Comparison of ENCODE assay signal across 11 mouse cellular contexts in the genomic region with DNA sequence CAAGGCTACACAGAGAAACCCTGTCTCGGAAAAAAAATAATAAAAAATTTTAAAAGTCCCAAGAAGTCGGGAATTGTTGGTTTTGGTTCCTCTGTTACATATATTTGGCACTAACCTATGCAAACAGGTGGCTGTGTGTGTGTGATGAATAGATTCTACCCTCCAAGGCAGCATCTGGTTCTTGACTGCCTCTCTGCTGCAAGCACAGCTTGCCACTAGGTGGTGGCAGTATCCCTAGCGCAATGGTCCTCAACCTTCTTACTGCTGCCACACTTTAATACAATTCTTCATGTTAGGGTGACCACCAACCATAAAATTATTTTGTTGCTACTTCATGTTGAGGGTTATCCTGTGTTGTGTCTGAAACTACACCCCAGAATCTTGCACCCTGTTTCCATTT. TPM values are rescaled to one million over a fixed set of nuclear protein-coding genes. Genes with fewer than 3 reads are reported as not detected.
DNase-seq lines count a peak whose midpoint lies in the region; ATAC-seq and TF ChIP-seq lines count a peak whose summit lies in the region.
"Had no signal": no experiment of that assay in that cellular context is flagged by ENCODE, and none has a peak within 500 bp of the region (broad histone marks: within the 10 kb centered on the region; RNA-seq: fewer than 3 reads in every experiment).

No protein-coding gene starts in this region.

- no peaks in the 10 kb centered on the region for H3K9me3 ChIP-seq in kidney, postnatal 0 days (replicated peaks; ENCODE audit: low read length)
- H3K9me3 ChIP-seq in kidney, embryonic 15.5 days (replicated peaks) = no peaks in the 10 kb centered on the region
- no peaks in the 10 kb centered on the region for H3K9me3 ChIP-seq in neural tube, embryonic 15.5 days (replicated peaks)
- H3K9me3 ChIP-seq: embryonic facial prominence, embryonic 15.5 days; limb, embryonic 12.5 days had no signal

- H3K27me3 ChIP-seq in kidney, postnatal 0 days (ENCODE audit: insufficient read depth, low read length) = no peaks in the 10 kb centered on the region
- no peaks in the 10 kb centered on the region for H3K27me3 ChIP-seq in kidney, embryonic 15.5 days
- H3K27me3 ChIP-seq in neural tube, embryonic 15.5 days (replicated peaks) = no peaks in the 10 kb centered on the region
- H3K27me3 ChIP-seq: embryonic facial prominence, embryonic 15.5 days; limb, embryonic 12.5 days had no signal

- no peaks in the 10 kb centered on the region for H3K4me1 ChIP-seq in kidney, postnatal 0 days (replicated peaks; ENCODE audit: insufficient read depth, low read length)
- H3K4me1 ChIP-seq in kidney, embryonic 15.5 days = peaks cover 9% of the 10 kb centered on the region
- no peaks in the 10 kb centered on the region for H3K4me1 ChIP-seq in neural tube, embryonic 15.5 days
- H3K4me1 ChIP-seq: embryonic facial prominence, embryonic 15.5 days; limb, embryonic 12.5 days had no signal

- no peak overlapping the region for H3K9ac ChIP-seq in kidney, postnatal 0 days (ENCODE audit: low read depth, low read length)
- no peak overlapping the region for H3K9ac ChIP-seq in kidney, embryonic 15.5 days
- no peak overlapping the region for H3K9ac ChIP-seq in neural tube, embryonic 15.5 days (replicated peaks)
- H3K9ac ChIP-seq: embryonic facial prominence, embryonic 15.5 days; limb, embryonic 12.5 days had no signal

- WGBS in kidney, postnatal 0 days = 55% methylated on average over 3 of the region's 3 CpGs
- WGBS in kidney, embryonic 15.5 days = 48% methylated on average over 3 of the region's 3 CpGs
- 56% methylated on average over 3 of the region's 3 CpGs for WGBS in neural tube, embryonic 15.5 days

- no peak overlapping the region for H3K4me2 ChIP-seq in kidney, postnatal 0 days (ENCODE audit: low read length)
- no peak overlapping the region for H3K4me2 ChIP-seq in kidney, embryonic 15.5 days
- no peak overlapping the region for H3K4me2 ChIP-seq in neural tube, embryonic 15.5 days
- H3K4me2 ChIP-seq: embryonic facial prominence, embryonic 15.5 days; heart, embryonic 11.5 days; limb, embryonic 12.5 days had no signal

- H3K36me3 ChIP-seq in kidney, postnatal 0 days (ENCODE audit: insufficient read depth, low read length) = no peaks in the 10 kb centered on the region
- no peaks in the 10 kb centered on the region for H3K36me3 ChIP-seq in kidney, embryonic 15.5 days
- no peaks in the 10 kb centered on the region for H3K36me3 ChIP-seq in neural tube, embryonic 15.5 days
- H3K36me3 ChIP-seq: embryonic facial prominence, embryonic 15.5 days; limb, embryonic 12.5 days had no signal

- DNase-seq in kidney, postnatal 0 days (ENCODE audit: low spot score) = peak; percentile 45
- DNase-seq in thymus, postnatal 4 days = peak; percentile 29
- no peak for DNase-seq in thymus, postnatal 36 days
- DNase-seq in brain, adult 2 months (ENCODE audit: low read depth, low spot score) = peak; percentile 49
- no peak for DNase-seq in layer of hippocampus, adult 9-11 months
- DNase-seq: adrenal gland, postnatal 25 days had no signal

- peak; percentile 72 for TF ChIP-seq CTCF in kidney, postnatal 0 days (IDR thresholded peaks at IDR 0.05; ENCODE audit: low read depth)

- ATAC-seq in kidney, postnatal 0 days (replicated peaks; ENCODE audit: low FRiP score, low read depth) = no peak
- no peak for ATAC-seq in kidney, embryonic 15.5 days (replicated peaks; ENCODE audit: low FRiP score)
- no peak for ATAC-seq in neural tube, embryonic 15.5 days (ENCODE audit: low FRiP score)

- H3K27ac ChIP-seq in kidney, postnatal 0 days = no peak overlapping the region
- H3K27ac ChIP-seq in kidney, embryonic 15.5 days = no peak overlapping the region
- no peak overlapping the region for H3K27ac ChIP-seq in neural tube, embryonic 15.5 days (replicated peaks)
- H3K27ac ChIP-seq: embryonic facial prominence, embryonic 15.5 days; limb, embryonic 12.5 days had no signal

- H3K4me3 ChIP-seq in kidney, postnatal 0 days (replicated peaks; ENCODE audit: low read depth, low read length) = no peak overlapping the region
- no peak overlapping the region for H3K4me3 ChIP-seq in kidney, embryonic 15.5 days (replicated peaks)
- no peak overlapping the region for H3K4me3 ChIP-seq in neural tube, embryonic 15.5 days (replicated peaks)
- H3K4me3 ChIP-seq: embryonic facial prominence, embryonic 15.5 days; limb, embryonic 12.5 days had no signal

RNA-seq across cellular contexts. Expression of a gene that starts 10.6 kb away (rescaled TPM):
- polyA plus RNA-seq in kidney, postnatal 0 days (2015; fragmentation: Nextera tagmentation; extraction: Ambion mirVana) = 18.7 and 19.4 TPM in 2 replicates
- polyA plus RNA-seq in kidney, embryonic 15.5 days (2015; fragmentation: Nextera tagmentation; extraction: Ambion mirVana) = 18.1 and 18.8 TPM in 2 replicates
- 22.8 and 23.5 TPM in 2 replicates for polyA plus RNA-seq in neural tube, embryonic 15.5 days (2015; fragmentation: Nextera tagmentation; extraction: Ambion mirVana)

RNA-seq across cellular contexts. Expression of a gene that starts 55.6 kb away (rescaled TPM):
- 12.4 and 12.8 TPM in 2 replicates for polyA plus RNA-seq in kidney, postnatal 0 days (2015; fragmentation: Nextera tagmentation; extraction: Ambion mirVana)
- polyA plus RNA-seq in kidney, embryonic 15.5 days (2015; fragmentation: Nextera tagmentation; extraction: Ambion mirVana) = 10.8 and 11.6 TPM in 2 replicates
- polyA plus RNA-seq in neural tube, embryonic 15.5 days (2015; fragmentation: Nextera tagmentation; extraction: Ambion mirVana) = 8.0 and 8.6 TPM in 2 replicates

RNA-seq across cellular contexts. Expression of a gene that starts 56.2 kb away (rescaled TPM):
- 76.5 and 76.7 TPM in 2 replicates for polyA plus RNA-seq in kidney, postnatal 0 days (2015; fragmentation: Nextera tagmentation; extraction: Ambion mirVana)
- 90.6 and 96.0 TPM in 2 replicates for polyA plus RNA-seq in kidney, embryonic 15.5 days (2015; fragmentation: Nextera tagmentation; extraction: Ambion mirVana)
- 30.6 and 48.7 TPM in 2 replicates for polyA plus RNA-seq in neural tube, embryonic 15.5 days (2015; fragmentation: Nextera tagmentation; extraction: Ambion mirVana)

Comparison
In these comparisons a context has a peak if more than half of its experiments do, and no peak if none do; other contexts are left out.
1. DNase-seq: peak in kidney, postnatal 0 days (single experiment), thymus, postnatal 4 days (single experiment) and brain, adult 2 months (single experiment); none in thymus, postnatal 36 days (0 of 2) and layer of hippocampus, adult 9-11 months (single experiment).